Mouse (Mus musculus): ENCODE measurements around the gene Atp5s.

GRCm38 (mm10) chr12:69781935-69782650 is 57.3 kb downstream of the Atp5s start:
- TF ChIP-seq CTCF (IDR thresholded peaks at IDR 0.05; ENCODE audit: low read depth, low read length) = no peak
- no peak for TF ChIP-seq GATA1 (IDR thresholded peaks at IDR 0.05; ENCODE audit: borderline replicate concordance, low read length)
